Comparison of ENCODE assay signal across 8 mouse cellular contexts in genomic region chr15:101983949-101984601, GRCm38 (mm10). TPM values are rescaled to one million over a fixed set of nuclear protein-coding genes. Genes with fewer than 3 reads are reported as not detected.
DNase-seq lines count a peak whose midpoint lies in the region; ATAC-seq and TF ChIP-seq lines count a peak whose summit lies in the region.

No protein-coding gene starts in this region.

- intact Hi-C loops in left cerebral cortex, adult 2 months (cut with DNase I): loop anchor here (1.0 to 5.0 kb wide), 4 partner anchors 465 to 757 kb away; no protein-coding TSS in a partner anchor

- H3K4me3 ChIP-seq in hindbrain, postnatal 0 days (ENCODE audit: low read length): peak overlapping the region; percentile 14
- H3K4me3 ChIP-seq in left cerebral cortex, adult 2 months: 0 out of 2 replicates have a peak overlapping the region, but pooled peaks have one; percentile 24

- WGBS in hindbrain, postnatal 0 days: 5% methylated on average over 15 of the region's 15 CpGs

- TF ChIP-seq CTCF in hindbrain, postnatal 0 days (IDR thresholded peaks at IDR 0.05; ENCODE audit: low read depth): peak; percentile 94
- peak; percentile 62 for TF ChIP-seq CTCF in left cerebral cortex, adult 2 months (IDR thresholded peaks at IDR 0.05)

- DNase-seq in T-cell, adult 2 months (ENCODE audit: low spot score): peak; percentile 74
- DNase-seq in cerebellum, postnatal 36 days: peak; percentile 84 to 91
- peak; percentile 94 for DNase-seq in gastrocnemius, adult 18-20 months (ENCODE audit: low spot score)
- peak; percentile 98 for DNase-seq in hindbrain, postnatal 0 days (ENCODE audit: low spot score)
- peak; percentile 91 to 92 for DNase-seq in left cerebral cortex, adult 2 months (ENCODE audit: extremely low spot score in 1 of 2, low spot score in 2 of 2)
- peak; percentile 94 to 96 for DNase-seq in right cerebral cortex, adult 2 months (ENCODE audit: low spot score in 2 of 2)
- peak; percentile 94 for DNase-seq in urinary bladder, postnatal 14 days (ENCODE audit: low spot score)

- H3K27me3 ChIP-seq in hindbrain, postnatal 0 days (ENCODE audit: insufficient read depth, low read length): no peaks in the 10 kb centered on the region

- H3K9ac ChIP-seq in hindbrain, postnatal 0 days (replicated peaks; ENCODE audit: low read length): peak overlapping the region; percentile 37; the same call in 1 of the 2 replicates

- no peaks in the 10 kb centered on the region for H3K9me3 ChIP-seq in hindbrain, postnatal 0 days (ENCODE audit: low read length)

- ATAC-seq in hindbrain, postnatal 0 days: peak; percentile 97
- ATAC-seq in megakaryocyte, adult 5-6 weeks (ENCODE audit: poor library complexity, severe bottlenecking): peak; percentile 85

- H3K4me1 ChIP-seq in hindbrain, postnatal 0 days (ENCODE audit: insufficient read depth, low read length): no peaks in the 10 kb centered on the region

- peak overlapping the region; percentile 77 for H3K27ac ChIP-seq in hindbrain, postnatal 0 days
- peak overlapping the region; percentile 78 for H3K27ac ChIP-seq in left cerebral cortex, adult 2 months

- H3K36me3 ChIP-seq in hindbrain, postnatal 0 days (ENCODE audit: insufficient read depth, low read length): no peaks in the 10 kb centered on the region

- H3K4me2 ChIP-seq in hindbrain, postnatal 0 days (ENCODE audit: low read depth, low read length): peak overlapping the region; percentile 54

RNA-seq across cellular contexts. Expression of gene Krt8, which starts 20.2 kb away (rescaled TPM):
- total RNA-seq in gastrocnemius, adult 18-20 months (2021): under 1 TPM; 0.16 to 0.21 TPM
- 2.6 and 4.1 TPM in 2 replicates for total RNA-seq in hindbrain, postnatal 0 days (2014; rRNA removed)
- 5.4 and 6.2 TPM in 2 replicates for polyA plus RNA-seq in hindbrain, postnatal 0 days (2015; fragmentation: Nextera tagmentation; extraction: Ambion mirVana)
- total RNA-seq in left cerebral cortex, adult 2 months (2021): under 1 TPM in 1 of 2 experiments, not detected in 1; 0.29 TPM
- total RNA-seq in megakaryocyte, adult 5-6 weeks (2015): not detected in 2 replicates
- total RNA-seq in megakaryocyte, adult 5-6 weeks (2017): not detected in 2 replicates

RNA-seq across cellular contexts. Expression of gene Krt78, which starts 30.0 kb away (rescaled TPM):
- not detected for total RNA-seq in gastrocnemius, adult 18-20 months (2021)
- total RNA-seq in hindbrain, postnatal 0 days (2014; rRNA removed): not detected in 2 replicates
- not detected in 2 replicates for polyA plus RNA-seq in hindbrain, postnatal 0 days (2015; fragmentation: Nextera tagmentation; extraction: Ambion mirVana)
- not detected for total RNA-seq in left cerebral cortex, adult 2 months (2021)
- not detected in 2 replicates for total RNA-seq in megakaryocyte, adult 5-6 weeks (2015)
- total RNA-seq in megakaryocyte, adult 5-6 weeks (2017): not detected in 2 replicates

RNA-seq across cellular contexts. Expression of gene Krt18, which starts 43.9 kb away (rescaled TPM):
- total RNA-seq in gastrocnemius, adult 18-20 months (2021): 1 to 10 TPM in 1 of 2 experiments, under 1 TPM in 1; 0.48 to 1.1 TPM
- total RNA-seq in hindbrain, postnatal 0 days (2014; rRNA removed): 3.4 and 5.0 TPM in 2 replicates
- 12.6 and 13.6 TPM in 2 replicates for polyA plus RNA-seq in hindbrain, postnatal 0 days (2015; fragmentation: Nextera tagmentation; extraction: Ambion mirVana)
- under 1 TPM; 0.33 to 0.38 TPM for total RNA-seq in left cerebral cortex, adult 2 months (2021)
- 0.22 and 0.23 TPM in 2 replicates for total RNA-seq in megakaryocyte, adult 5-6 weeks (2015)
- 0.89 and 1.7 TPM in 2 replicates for total RNA-seq in megakaryocyte, adult 5-6 weeks (2017)

RNA-seq across cellular contexts. Expression of gene Krt79, which starts 44.0 kb away (rescaled TPM):
- under 1 TPM in 1 of 2 experiments, not detected in 1; 0.28 TPM for total RNA-seq in gastrocnemius, adult 18-20 months (2021)
- 0.21 and 0.65 TPM in 2 replicates for total RNA-seq in hindbrain, postnatal 0 days (2014; rRNA removed)
- polyA plus RNA-seq in hindbrain, postnatal 0 days (2015; fragmentation: Nextera tagmentation; extraction: Ambion mirVana): 0.50 and 0.52 TPM in 2 replicates
- not detected for total RNA-seq in left cerebral cortex, adult 2 months (2021)
- total RNA-seq in megakaryocyte, adult 5-6 weeks (2015): not detected in 2 replicates
- not detected in 2 replicates for total RNA-seq in megakaryocyte, adult 5-6 weeks (2017)

RNA-seq across cellular contexts. Expression of gene Krt4, which starts 59.5 kb away (rescaled TPM):
- not detected for total RNA-seq in gastrocnemius, adult 18-20 months (2021)
- total RNA-seq in hindbrain, postnatal 0 days (2014; rRNA removed): not detected in 2 replicates
- not detected in 2 replicates for polyA plus RNA-seq in hindbrain, postnatal 0 days (2015; fragmentation: Nextera tagmentation; extraction: Ambion mirVana)
- total RNA-seq in left cerebral cortex, adult 2 months (2021): not detected
- total RNA-seq in megakaryocyte, adult 5-6 weeks (2015): not detected in 2 replicates
- not detected in 2 replicates for total RNA-seq in megakaryocyte, adult 5-6 weeks (2017)

Comparison
In these comparisons a context has a peak if more than half of its experiments do, and no peak if none do; other contexts are left out.
1. Peak in every context shown above with its lines: DNase-seq, ATAC-seq, H3K4me3 ChIP-seq and H3K27ac ChIP-seq.